Mouse (Mus musculus): ENCODE measurements around the gene Egfr.

Egfr gene

GRCm38 (mm10) chr11:16752007-16752348 lies at the start of gene Egfr:
Gene Egfr (plus strand): TSS chr11:16752203.
- DNase-seq, result peak; percentile 14 to 18

DNA sequence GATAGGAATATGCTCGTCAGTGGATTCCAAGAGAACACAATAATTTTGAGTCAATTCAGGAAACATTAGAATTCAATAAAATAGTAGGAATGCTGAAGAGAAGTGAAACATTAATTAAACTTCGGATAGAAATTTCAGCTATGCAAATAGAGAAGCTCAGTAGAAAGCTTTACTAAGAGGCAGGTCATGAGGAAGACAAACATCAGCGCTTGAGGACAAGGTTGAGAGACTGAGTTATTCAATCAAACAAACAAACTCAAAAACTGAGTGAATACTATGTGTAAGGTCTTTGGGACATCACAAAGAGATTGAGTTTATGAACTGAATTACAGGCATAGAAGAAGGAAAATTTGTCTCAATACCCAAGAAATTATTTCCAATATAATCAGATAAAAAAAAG lies 48.8 kb upstream of the Egfr start:
- no peak for DNase-seq

DNA sequence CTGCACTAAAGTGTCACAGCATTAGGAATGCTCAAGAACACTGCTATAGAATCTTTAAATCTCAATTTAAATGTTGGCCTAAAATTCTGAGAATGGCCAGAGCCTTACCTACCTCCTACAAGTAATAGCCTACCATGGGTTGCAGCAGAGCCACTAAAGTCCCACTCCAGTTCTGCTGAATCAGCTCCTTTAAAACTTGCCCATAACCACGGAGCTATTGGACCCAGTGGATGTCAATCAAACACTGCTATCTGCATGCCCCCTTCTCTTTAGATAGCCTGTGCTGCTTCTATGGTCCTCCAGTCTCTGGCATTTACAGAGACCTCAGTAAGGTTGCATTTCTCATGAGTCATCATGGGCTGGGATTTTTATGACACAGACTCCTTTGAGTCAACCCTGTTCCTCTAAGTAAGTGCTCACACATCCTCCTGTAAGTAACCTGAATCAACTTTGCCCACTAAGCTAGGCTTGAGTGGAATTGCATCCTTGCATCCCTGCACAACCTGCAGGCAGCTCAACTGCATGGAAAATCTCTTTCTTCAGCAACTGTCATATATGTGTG lies 16.8 kb upstream of the Egfr start:
- DNase-seq, result no peak

GRCm38 (mm10) chr11:16737323-16737722 lies 14.7 kb upstream of the Egfr start:
- DNase-seq, result no peak

- DNase-seq, result no peak
Observed at GRCm38 (mm10) chr11:16738691-16739090, 13.3 kb upstream of the Egfr start.

DNA sequence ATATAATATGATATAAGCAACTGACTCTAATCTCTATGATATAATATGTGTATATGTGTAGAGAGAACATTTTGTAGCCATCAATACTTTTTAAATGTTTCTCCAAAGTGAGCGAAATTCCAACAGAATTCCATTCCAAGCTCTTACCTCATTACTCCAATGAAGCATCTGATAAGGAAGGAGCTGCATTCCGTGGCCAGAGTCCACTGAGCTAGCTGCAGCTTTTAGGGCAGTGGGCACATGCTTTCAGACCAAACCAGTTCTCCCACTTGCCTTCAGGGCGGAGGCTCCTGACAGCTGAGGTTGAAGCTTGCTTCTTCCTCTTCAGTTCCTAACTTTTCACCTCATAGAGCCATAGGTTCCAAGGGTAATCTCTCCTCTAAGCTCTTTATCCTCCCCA lies 12.8 kb upstream of the Egfr start:
- DNase-seq, result no peak

- DNase-seq, result no peak
Observed at GRCm38 (mm10) chr11:16740691-16741611, 11.1 kb upstream of the Egfr start.

DNA sequence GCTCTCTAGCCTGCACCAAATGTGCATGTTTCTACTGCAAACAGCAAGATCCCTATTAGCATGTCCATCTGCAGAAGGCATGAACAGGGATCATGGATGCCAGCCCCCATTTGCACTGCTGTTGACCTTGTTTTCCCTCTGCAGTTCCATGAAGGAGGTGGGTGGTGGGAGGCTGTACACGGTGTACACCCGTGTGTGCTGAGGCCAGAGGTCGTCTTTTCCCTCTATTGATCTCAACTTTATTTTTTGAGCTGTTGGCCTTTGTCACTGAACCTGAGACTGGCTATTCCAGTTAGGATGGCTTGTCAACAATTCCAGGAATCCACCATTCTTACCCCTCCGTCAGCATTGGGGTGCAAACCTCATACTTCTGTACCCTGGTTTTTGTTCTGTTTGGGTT lies 9.8 kb upstream of the Egfr start:
- DNase-seq, result no peak

DNA sequence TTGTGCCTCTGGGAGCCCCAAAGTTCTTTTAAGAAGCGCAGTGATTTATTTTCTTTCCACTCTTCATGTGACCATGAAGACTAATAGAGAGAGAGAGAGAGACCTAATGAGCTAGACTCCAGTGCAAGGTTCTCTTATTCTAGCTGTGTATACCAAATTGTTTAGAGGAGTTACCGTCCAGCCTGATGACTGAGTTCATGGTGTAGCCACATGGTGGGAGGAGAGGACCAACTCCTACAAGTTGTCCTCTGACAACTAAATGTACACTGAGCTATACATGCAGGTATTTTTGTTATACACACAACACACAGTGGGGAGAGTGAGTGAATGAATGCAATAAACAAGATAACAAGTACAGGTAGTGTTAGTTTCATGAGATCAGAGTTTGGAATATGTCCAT lies 9.2 kb upstream of the Egfr start:
- DNase-seq, result no peak

- DNase-seq, result no peak
Observed at GRCm38 (mm10) chr11:16751457-16751982, 483 bp upstream of the Egfr start.

DNA sequence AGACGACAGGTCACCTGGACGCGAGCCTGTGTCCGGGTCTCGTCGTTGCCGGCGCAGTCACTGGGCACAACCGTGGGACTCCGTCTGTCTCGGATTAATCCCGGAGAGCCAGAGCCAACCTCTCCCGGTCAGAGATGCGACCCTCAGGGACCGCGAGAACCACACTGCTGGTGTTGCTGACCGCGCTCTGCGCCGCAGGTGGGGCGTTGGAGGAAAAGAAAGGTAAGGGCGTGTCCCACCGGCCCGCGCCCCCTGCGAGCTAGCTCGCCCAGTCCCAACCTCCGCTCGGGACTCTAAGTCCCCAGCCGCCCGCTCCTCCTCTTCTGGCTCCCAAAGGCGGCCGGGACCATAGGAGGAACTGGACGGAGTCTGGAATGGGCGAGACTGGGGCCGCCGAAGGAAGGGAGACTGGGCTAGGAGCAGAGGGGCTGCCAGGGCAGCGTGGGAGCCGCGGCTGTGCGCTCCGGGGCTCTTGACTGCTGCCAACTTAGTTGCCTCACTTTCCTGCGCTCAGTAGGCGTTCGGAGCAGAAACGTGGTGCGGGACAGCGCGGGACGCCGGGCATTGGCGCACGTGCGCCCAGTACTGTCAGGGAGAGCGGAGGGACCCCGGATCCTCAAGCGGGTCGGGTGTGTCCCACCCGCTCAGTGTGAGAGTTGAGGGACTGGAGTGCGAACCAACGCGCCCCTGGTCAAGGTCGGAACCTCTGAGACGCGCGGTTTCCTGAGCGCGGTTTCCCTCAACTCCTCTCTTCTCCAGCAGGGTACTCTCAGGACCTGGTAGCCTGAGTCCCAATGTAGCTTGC lies 548 bp downstream of the Egfr start:
- DNase-seq, result no peak

GRCm38 (mm10) chr11:16753154-16754040 lies 1.4 kb downstream of the Egfr start:
- DNase-seq, result no peak

DNA sequence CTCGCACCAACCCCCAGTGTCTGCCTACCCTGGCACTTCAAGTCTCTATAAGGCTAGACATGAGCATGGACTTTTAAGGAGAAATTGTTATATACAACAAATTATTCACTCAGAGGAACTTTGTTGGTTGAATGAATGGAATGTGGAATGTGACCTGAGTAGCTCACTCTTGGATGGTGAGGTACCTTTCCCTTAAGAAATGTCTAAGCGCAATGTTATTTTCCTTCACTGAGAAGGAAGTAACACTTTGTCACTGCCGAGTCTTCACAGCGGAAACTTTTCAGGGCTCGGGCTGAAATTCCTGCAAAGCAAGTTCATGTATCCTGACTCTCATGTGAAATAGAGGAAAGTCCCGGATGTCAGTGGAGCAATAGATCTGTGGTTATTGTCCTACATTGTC lies 7.9 kb downstream of the Egfr start:
- DNase-seq, result no peak

DNA sequence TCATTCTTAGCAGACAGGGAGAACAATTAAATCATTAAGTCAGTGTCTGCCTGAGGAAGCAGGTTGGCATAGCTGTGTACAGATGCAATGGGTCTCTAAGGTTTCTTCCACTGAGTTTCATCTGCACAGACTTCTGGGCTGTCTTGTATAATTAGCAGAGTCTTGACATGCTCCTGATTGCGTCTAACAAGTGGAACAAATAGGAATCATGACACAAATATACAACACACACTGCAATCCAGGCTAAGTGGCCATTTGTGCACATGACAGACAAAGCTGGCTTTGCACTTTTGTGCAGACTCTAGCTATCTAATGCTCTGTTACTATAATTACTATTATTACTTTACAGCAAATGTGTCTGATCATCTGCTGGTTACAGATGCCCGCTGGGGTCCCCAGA lies 9.2 kb downstream of the Egfr start:
- DNase-seq, result no peak

GRCm38 (mm10) chr11:16766038-16766815 lies 14.2 kb downstream of the Egfr start:
- DNase-seq, result no peak

GRCm38 (mm10) chr11:16767984-16768383 lies 16.0 kb downstream of the Egfr start:
- no peak for DNase-seq

DNA sequence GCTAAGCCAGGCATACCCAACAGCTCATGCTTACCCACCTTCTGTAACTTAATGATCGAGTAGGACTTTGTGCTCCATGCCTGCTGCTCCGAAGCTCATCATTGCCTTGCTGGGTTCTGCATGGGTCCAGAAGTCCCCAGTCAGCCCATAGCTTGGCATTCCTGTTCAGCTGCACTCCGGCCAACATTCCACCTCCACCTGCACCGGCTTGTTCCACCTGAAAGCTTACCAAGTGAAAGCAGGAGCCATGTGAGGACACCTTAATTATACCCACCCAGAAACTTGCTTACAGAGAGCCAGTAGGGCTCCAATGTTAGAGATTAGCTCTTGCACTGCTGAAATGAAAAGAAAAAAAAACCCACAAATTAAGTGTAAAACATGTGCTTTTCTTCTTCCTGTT lies 17.3 kb downstream of the Egfr start:
- DNase-seq, result no peak

DNA sequence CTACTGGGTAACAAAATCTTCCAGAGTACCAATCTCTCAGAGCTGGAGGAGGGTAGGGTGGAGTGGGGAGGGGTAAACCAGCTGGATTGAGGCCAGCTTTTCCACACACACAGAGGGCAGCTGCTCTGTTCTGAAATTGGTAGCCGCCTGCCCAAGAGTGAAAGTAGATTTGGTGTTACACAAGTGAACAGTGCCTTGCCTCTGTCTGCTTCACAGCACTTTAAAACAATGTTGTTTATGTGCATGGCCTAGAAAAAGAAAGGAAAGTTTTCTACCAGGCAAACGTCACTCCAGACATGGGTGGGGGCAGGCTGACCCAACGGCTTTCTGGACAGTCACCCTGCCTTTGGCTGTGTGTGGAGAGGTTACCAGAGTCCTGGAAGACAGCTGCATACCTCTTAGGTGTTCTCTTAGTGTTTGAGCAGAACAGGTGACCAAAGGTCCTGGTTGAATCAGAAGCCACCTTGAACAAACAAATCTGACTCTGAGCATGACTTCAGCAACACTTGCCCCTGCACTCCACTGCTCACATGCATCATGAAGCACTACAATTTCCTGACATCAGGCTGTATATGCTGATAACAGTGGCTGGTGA lies 17.8 kb downstream of the Egfr start:
- DNase-seq, result no peak

DNA sequence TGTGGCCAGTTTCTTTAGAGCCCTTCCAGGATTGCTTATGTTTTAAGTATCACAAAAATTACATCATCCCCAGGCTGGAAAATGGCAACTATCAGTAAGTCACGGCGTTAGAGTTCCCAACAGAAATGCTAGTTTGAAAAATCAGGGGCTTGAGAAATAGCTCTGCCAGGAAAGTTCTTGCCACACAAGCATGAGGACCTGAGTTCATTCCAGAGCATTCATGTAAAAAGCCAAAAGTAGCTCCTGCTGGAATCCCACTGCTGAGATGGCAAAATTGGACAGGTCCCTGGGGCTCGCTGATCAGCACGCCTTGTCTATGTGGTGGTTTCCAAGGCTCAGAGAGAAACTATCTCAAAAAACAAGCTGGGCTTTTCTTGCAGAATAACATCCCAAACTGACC lies 19.0 kb downstream of the Egfr start:
- DNase-seq, result no peak

GRCm38 (mm10) chr11:16772717-16773116 lies 20.7 kb downstream of the Egfr start:
- no peak for DNase-seq

DNA sequence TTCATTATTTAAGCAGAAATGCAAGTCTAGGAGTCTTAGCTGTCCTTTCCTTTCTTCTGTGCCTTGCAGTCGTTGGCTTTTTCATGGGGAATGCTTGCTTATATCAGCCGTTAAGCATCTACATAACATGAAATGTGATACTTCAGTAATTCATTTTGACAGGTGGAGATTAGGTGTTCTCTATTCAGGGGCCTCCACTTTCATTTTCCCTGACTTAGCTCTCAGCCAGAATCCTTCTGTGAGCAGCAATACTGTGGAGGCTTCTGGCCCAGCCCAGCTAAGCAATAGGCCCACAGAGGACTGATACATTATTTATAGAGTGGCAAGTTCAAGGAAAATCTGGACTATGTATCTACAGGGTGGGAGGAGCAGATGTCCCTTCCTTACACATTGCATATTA lies 25.0 kb downstream of the Egfr start:
- DNase-seq, result no peak

Measured in cerebellum, adult 18-20 months (tissue).